ENCODE assay signal across 21 mouse cellular contexts in the genomic region with DNA sequence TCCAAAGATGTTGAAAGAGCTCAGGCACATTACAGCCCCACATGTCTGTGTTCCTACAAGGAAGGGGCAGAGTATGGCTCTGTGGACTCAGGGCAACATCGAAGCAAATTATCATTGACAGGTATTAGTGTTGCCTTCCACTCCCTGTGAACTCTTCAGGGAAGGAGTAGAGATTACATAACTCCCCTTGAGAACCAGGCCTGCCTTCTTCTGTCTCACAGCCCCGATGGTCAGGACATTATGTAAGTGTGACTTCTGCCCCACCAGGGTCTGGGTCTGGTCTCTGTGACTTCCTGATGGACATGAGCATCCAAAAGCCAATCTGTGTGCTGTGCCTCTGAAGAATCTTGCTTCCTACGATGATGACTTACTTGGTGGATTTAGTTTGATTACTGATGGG.
"Had no signal": no experiment of that assay in that cellular context is flagged by ENCODE, and none has a peak within 500 bp of the region (broad histone marks: within the 10 kb centered on the region; RNA-seq: fewer than 3 reads in every experiment).

No protein-coding gene starts in this region.

- H3K27ac ChIP-seq: heart, embryonic 13.5 days; heart, embryonic 15.5 days; hindbrain, embryonic 13.5 days; hindbrain, embryonic 15.5 days; limb, embryonic 13.5 days; limb, embryonic 15.5 days; liver, embryonic 12.5 days; liver, embryonic 14.5 days had no signal

- H3K27me3 ChIP-seq: heart, embryonic 13.5 days; heart, embryonic 15.5 days; hindbrain, embryonic 13.5 days; hindbrain, embryonic 15.5 days; limb, embryonic 13.5 days; limb, embryonic 15.5 days; liver, embryonic 12.5 days had no signal

- H3K9ac ChIP-seq: heart, embryonic 13.5 days; heart, embryonic 15.5 days; hindbrain, embryonic 13.5 days; hindbrain, embryonic 15.5 days; limb, embryonic 13.5 days; limb, embryonic 15.5 days; liver, embryonic 12.5 days; liver, embryonic 14.5 days had no signal

- H3K4me1 ChIP-seq: heart, embryonic 15.5 days; hindbrain, embryonic 15.5 days; limb, embryonic 13.5 days; limb, embryonic 15.5 days; liver, embryonic 12.5 days had no signal

- ATAC-seq: intestine, embryonic 16.5 days; liver, embryonic 12.5 days had no signal

- H3K9me3 ChIP-seq: heart, embryonic 15.5 days; hindbrain, embryonic 13.5 days; hindbrain, embryonic 15.5 days; limb, embryonic 13.5 days; limb, embryonic 15.5 days; liver, embryonic 12.5 days had no signal

- H3K36me3 ChIP-seq: hindbrain, embryonic 13.5 days; hindbrain, embryonic 15.5 days; limb, embryonic 13.5 days; limb, embryonic 15.5 days; liver, embryonic 12.5 days had no signal

- DNase-seq: gastrocnemius, postnatal 14 days; gastrocnemius, postnatal 36 days; heart, adult 18-20 months; heart, postnatal 14 days; heart, postnatal 36 days; kidney, adult 11 months; kidney, adult 2 months; kidney, postnatal 14 days; layer of hippocampus, adult 9-11 months; layer of hippocampus, postnatal 36 days; lung, adult 18-20 months had no signal

- H3K4me2 ChIP-seq: heart, embryonic 11.5 days; heart, embryonic 13.5 days; heart, embryonic 15.5 days; hindbrain, embryonic 13.5 days; hindbrain, embryonic 15.5 days; limb, embryonic 13.5 days; limb, embryonic 15.5 days; liver, embryonic 12.5 days had no signal

- H3K4me3 ChIP-seq: heart, embryonic 13.5 days; heart, embryonic 15.5 days; hindbrain, embryonic 13.5 days; hindbrain, embryonic 15.5 days; limb, embryonic 13.5 days; limb, embryonic 15.5 days; liver, embryonic 12.5 days had no signal
